Mouse (Mus musculus) forebrain, embryonic 11.5 days (tissue): Measurements from ENCODE around the gene Srgap1. TPM values are rescaled to one million over a fixed set of nuclear protein-coding genes. Genes with fewer than 3 reads are reported as not detected.

Source experiments
- ATAC-seq: fragments of 200-750 bp; cut with Nextera tagmentation; replicated peaks from 2 replicates; pipeline ENCODE4 v1.8.0; 2017; ENCODE audit warnings: moderate TSS enrichment; ENCODE audit not compliant: low FRiP score
- DNase-seq: peaks from one replicate; pipeline ENCODE4 v3.0.0-alpha.2; 2017; ENCODE audit warnings: low spot score
- H3K27ac ChIP-seq: fragments of 300-500 bp; sonication (generic); 2 replicates; pipeline ENCODE4 v1.5.1; 2014; ENCODE audit warnings: low read depth, low read length
- H3K27me3 ChIP-seq: fragments of 300-500 bp; sonication (generic); 2 replicates; pipeline ENCODE4 v1.6.1; 2014; ENCODE audit warnings: mild to moderate bottlenecking, low read length, mixed read lengths; ENCODE audit not compliant: control insufficient read depth, insufficient read depth
- H3K36me3 ChIP-seq: fragments of 300-500 bp; sonication (generic); 2 replicates; pipeline ENCODE4 v1.6.1; 2014; ENCODE audit warnings: mild to moderate bottlenecking, low read length, moderate library complexity, mixed read lengths; ENCODE audit not compliant: control insufficient read depth, insufficient read depth
- H3K4me1 ChIP-seq: fragments of 300-500 bp; sonication (generic); replicated peaks from 2 replicates; pipeline ENCODE4 v1.6.1; 2014; ENCODE audit warnings: low read length, mixed read lengths; ENCODE audit not compliant: control insufficient read depth, insufficient read depth
- H3K4me2 ChIP-seq: fragments of 300-500 bp; sonication (generic); 2 replicates; pipeline ENCODE4 v1.6.1; 2014; ENCODE audit warnings: low read depth, mild to moderate bottlenecking, low read length, moderate library complexity, mixed read lengths; ENCODE audit not compliant: severe bottlenecking
- H3K4me3 ChIP-seq: fragments of 300-500 bp; sonication (generic); 2 replicates; pipeline ENCODE4 v1.5.1; 2014; ENCODE audit warnings: low read depth, low read length
- H3K9ac ChIP-seq: fragments of 300-500 bp; sonication (generic); 2 replicates; pipeline ENCODE4 v1.6.1; 2014; ENCODE audit warnings: low read length
- H3K9me3 ChIP-seq: fragments of 300-500 bp; sonication (generic); 2 replicates; pipeline ENCODE4 v1.6.1; 2016; ENCODE audit warnings: low read length, mixed read lengths; ENCODE audit not compliant: control insufficient read depth
- WGBS: fragments of 180-500 bp; shearing (Covaris S2); extraction: QIAGEN DNeasy Blood & Tissue Kit; methylation state at CpG from one replicate; pipeline ENCODE4 v1.1.7; 2014; 5-methylcytosine and 5-hydroxymethylcytosine counted together
- polyA plus RNA-seq: library from polyadenylated mRNA; unstranded; fragments of >200 nt; fragmentation: Nextera tagmentation; extraction: Ambion mirVana; gene quantifications from 2 replicates; pipeline ENCODE4 v1.2.1, GENCODE M21; 2014

Gene Srgap1
- 11.7 and 12.0 TPM in 2 replicates for polyA plus RNA-seq

DNA sequence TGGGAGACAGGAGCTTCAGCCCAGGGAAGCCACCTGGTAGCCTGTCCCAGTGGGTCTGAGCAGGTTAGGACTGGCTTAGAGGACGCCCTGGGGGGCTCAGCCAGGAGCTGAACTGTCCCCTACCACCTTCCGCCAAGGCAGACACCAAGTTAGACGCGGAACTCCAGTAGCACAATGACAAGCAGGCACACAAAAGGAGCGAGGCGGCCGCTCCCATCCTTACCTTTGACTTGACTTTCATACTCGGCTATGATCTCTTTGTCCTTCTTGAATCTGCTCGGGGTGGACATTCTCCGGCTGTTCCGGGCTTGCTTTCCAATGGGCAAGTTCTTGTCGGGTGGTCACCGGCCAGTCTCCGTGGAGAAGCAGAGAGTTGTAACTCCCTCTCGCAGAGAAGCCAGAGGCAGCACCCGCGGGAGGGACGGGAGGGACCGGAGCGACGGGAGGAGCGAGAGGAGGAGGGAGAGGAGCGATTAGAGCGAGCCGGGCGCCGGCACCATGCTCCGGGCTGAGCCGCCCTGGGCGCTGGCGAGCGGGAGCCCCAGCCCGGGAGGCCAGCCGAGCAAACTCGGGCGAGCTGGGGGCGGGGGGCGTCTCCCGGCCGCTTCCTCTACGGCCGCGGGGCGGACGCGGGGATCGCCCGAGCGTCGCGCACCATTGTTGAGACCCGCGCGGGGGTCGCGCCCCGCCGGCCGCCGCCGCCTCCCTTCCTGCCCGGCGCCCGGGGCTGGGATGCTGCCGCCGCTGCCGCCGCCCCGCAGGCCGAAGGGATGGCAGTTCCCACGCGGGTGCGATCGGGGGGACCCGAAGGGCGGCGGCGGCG, at the start of gene Srgap1:
Gene Srgap1 (minus strand): TSS at position 412 of the 823 bp plus-strand sequence.
- no peaks in the 10 kb centered on the region for H3K9me3 ChIP-seq
- peak; percentile 80 for ATAC-seq
- WGBS, result 0% methylated on average over 47 of the region's 79 CpGs

DNA sequence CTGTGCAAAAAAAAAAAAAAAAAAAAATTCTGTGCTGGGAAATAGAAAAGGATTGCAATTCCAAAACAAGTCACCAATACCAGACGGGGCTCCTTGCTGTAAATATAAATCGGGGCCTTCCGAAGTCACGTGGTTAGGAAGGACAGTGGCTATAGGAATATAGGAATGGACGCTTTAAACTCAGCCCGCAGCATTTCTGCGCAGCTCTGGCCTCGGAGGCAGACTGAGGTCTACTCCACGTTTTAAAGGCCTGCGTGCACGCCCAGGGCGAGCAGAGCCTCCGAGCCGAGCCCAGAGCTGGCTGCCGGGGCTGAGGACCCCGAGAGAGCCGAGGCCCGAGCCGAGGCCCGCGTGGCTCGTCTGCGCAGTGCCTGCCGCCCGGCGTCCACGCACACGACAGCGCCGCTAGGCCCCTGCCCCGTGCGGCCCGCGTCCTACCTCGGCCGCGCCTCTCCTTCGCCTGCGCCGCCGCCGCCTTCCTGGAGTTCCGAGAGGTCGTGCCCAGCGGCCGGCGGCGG, 49.4 kb upstream of the Srgap1 start:
- Histone ChIP-seq H3K4me1 (no peaks in the 10 kb centered on the region), H3K4me3 (peak overlapping the region; percentile 69), H3K4me2 (peak overlapping the region; percentile 80), H3K9ac (peak overlapping the region; percentile 83), H3K27ac (peak overlapping the region; percentile 53), H3K27me3 (no peaks in the 10 kb centered on the region), H3K36me3 (no peaks in the 10 kb centered on the region), H3K9me3 (no peaks in the 10 kb centered on the region)
- under 1% methylated on average over 45 of the region's 48 CpGs for WGBS
- no peak for DNase-seq
- ATAC-seq, result peak; percentile 73

More for the DNA sequence above, at the start of gene Srgap1:
- H3K4me1 ChIP-seq, result no peaks in the 10 kb centered on the region; the same call in 1 of the 2 replicates
- no peaks in the 10 kb centered on the region for H3K27me3 ChIP-seq
- H3K4me3 ChIP-seq, result peak within 1 kb of the TSS; percentile 74
- peak within 1 kb of the TSS; percentile 87 for H3K9ac ChIP-seq
- no peaks in the 10 kb centered on the region for H3K36me3 ChIP-seq
- DNase-seq, result peak; percentile 84
- H3K4me2 ChIP-seq, result peak within 1 kb of the TSS; percentile 77
- peak within 1 kb of the TSS; percentile 59 for H3K27ac ChIP-seq

DNA sequence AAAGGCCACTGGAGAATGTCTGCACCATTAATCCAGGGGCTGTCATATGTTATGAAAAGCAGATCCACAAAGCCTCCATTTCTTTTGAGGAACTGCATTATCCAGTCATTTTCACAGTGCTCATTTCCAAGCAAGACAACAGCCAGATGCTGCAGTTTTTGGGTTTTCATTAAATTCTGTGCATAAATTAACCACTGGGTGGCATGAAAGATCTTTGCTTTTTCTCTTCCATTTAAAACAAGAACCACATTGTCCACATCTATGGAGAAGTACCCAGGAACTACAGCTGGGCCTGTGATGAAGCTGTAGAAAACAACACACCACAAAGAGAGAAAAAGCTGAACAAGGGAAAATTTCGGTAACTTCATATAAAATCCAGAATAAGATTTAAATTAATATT, 43.4 kb upstream of the Srgap1 start:
- no peak for DNase-seq

DNA sequence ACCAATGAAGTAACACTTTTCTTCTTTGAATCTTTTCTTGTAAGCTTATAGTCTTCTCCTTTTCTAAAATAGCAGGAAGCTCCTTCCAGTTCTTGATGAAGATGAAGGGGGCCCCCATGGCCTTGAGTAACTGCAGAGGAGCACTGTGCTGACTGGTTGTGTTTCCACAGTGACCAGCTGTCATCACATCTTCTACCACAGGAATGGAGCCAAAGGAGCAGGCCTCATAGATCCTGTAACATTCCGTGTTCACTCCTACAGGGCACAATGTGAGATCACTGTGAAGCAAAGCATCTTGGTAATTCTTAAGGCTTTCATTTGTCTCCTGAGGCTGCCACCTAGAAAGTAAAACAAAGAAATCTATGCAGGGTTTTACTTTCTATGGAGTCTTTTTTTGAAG, 34.2 kb upstream of the Srgap1 start:
- Histone ChIP-seq H3K36me3 (no peaks in the 10 kb centered on the region), H3K4me1 (no peaks in the 10 kb centered on the region), H3K9me3 (no peaks in the 10 kb centered on the region), H3K9ac (no peak overlapping the region), H3K27ac (no peak overlapping the region), H3K27me3 (no peaks in the 10 kb centered on the region), H3K4me3 (no peak overlapping the region), H3K4me2 (no peak overlapping the region)
- ATAC-seq (no peak), DNase-seq (no peak)
- 92% methylated on average over 1 of the region's 1 CpGs for WGBS

More for the DNA sequence above, 43.4 kb upstream of the Srgap1 start:
- Histone ChIP-seq H3K9ac (no peak overlapping the region), H3K36me3 (peaks cover 6% of the 10 kb centered on the region; the same call in 1 of the 2 replicates), H3K27me3 (no peaks in the 10 kb centered on the region), H3K4me2 (no peak overlapping the region), H3K4me3 (no peak overlapping the region), H3K9me3 (no peaks in the 10 kb centered on the region), H3K27ac (no peak overlapping the region), H3K4me1 (no peaks in the 10 kb centered on the region)
- 88% methylated on average over 1 of the region's 1 CpGs for WGBS
- ATAC-seq, result no peak

DNA sequence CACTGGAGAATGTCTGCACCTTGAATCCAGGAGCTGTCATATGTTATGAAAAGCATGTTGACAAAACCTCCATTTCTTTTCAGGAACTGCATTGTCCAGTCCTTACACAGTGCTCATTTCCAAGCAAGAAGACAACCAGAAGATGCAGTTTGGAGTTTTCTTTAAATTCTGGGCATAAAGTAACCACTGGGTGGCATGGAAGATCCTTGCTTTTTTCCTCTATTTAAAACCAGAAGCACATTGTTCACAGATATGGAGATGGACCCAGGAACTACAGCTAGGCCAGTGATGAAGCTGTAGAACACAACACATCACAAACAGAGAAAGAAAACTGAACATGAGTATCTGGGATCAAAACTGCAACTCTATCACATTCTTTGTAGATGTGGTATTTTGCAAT, 22.0 kb upstream of the Srgap1 start:
- Histone ChIP-seq H3K9me3 (no peaks in the 10 kb centered on the region), H3K4me2 (no peak overlapping the region), H3K27me3 (no peaks in the 10 kb centered on the region), H3K27ac (no peak overlapping the region), H3K4me1 (no peaks in the 10 kb centered on the region), H3K4me3 (no peak overlapping the region), H3K9ac (no peak overlapping the region), H3K36me3 (no peaks in the 10 kb centered on the region)
- no peak for ATAC-seq
- no peak for DNase-seq

DNA sequence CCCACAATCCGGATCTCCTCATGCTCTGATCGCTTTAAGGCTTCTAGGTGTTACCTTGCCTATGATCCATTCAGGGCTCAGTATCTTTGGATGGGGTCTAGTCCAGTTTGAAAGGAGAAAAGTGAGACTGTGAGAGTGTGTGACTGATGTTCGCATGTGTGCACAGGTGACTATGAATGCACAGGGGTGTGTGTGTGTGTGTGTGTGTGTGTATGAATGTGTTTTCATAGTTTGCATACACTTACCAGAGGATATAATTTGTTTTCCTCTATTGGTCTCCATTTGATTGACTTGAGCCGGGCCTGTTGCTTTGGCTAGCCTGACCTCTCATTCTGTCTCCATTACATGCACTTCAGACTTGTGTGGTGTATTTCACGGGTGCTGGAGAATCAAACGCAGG, 8.7 kb upstream of the Srgap1 start:
- H3K4me3 ChIP-seq, result no peak overlapping the region
- no peaks in the 10 kb centered on the region for H3K27me3 ChIP-seq
- no peaks in the 10 kb centered on the region for H3K4me1 ChIP-seq
- no peaks in the 10 kb centered on the region for H3K9me3 ChIP-seq
- no peak overlapping the region for H3K27ac ChIP-seq
- ATAC-seq, result no peak
- no peak for DNase-seq
- no peaks in the 10 kb centered on the region for H3K36me3 ChIP-seq
- H3K9ac ChIP-seq, result no peak overlapping the region
- 91% methylated on average over 6 of the region's 6 CpGs for WGBS
- H3K4me2 ChIP-seq, result no peak overlapping the region

DNA sequence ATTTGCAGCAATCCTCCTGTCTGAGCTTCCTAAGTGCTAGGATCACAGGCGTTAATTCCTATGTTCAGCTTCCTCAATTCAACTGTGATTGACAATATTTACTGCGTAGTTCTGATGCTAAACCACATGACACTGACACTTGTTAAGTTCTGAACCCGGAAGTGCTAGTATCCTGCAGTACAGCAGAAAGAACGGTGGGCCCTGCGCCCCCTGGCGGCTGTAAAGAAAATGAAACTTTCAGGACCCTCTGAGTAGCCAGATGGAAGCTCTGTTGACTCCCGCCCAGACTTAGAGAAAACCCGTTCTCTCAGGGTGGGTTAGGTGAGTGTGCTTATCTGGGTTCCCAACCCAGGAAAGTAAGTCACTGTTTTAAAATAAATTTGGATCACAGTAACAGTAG, 7.4 kb upstream of the Srgap1 start:
- Histone ChIP-seq H3K27ac (no peak overlapping the region), H3K4me2 (no peak overlapping the region), H3K9me3 (no peaks in the 10 kb centered on the region), H3K36me3 (no peaks in the 10 kb centered on the region), H3K27me3 (no peaks in the 10 kb centered on the region), H3K4me1 (no peaks in the 10 kb centered on the region), H3K9ac (no peak overlapping the region), H3K4me3 (no peak overlapping the region)
- ATAC-seq (peak; percentile 89), DNase-seq (peak; percentile 82)
- WGBS, result 18% methylated on average over 8 of the region's 8 CpGs

DNA sequence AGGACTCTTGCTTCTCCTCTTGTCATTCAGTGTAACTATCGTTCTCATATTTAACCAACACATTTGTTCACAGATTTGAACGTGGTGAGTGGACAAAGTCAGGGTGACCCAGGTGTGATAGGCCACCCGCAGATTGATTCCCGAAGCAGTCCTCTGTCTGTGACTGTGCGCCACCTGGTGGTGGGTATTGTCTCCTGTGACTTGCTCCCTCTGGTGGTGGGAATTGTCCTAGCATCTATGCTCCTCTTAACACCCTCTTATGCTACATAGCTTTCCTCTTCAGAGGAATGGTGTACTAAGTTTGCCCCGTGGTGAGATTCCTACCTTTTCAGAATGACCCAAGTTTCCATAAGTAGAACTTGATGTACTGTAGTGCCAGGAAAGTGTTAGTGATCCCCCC, 4.7 kb upstream of the Srgap1 start:
- Histone ChIP-seq H3K4me2 (no peak overlapping the region), H3K9me3 (no peaks in the 10 kb centered on the region), H3K4me3 (no peak overlapping the region), H3K27ac (no peak overlapping the region), H3K36me3 (no peaks in the 10 kb centered on the region), H3K27me3 (no peaks in the 10 kb centered on the region), H3K4me1 (no peaks in the 10 kb centered on the region), H3K9ac (no peak overlapping the region)
- WGBS, result 38% methylated on average over 6 of the region's 6 CpGs
- ATAC-seq, result no peak
- peak; percentile 86 for DNase-seq
